Mouse (Mus musculus) brown adipose tissue, adult 24 weeks (tissue): ENCODE measurements around the gene Mitf. TPM values are rescaled to one million over a fixed set of nuclear protein-coding genes. Genes with fewer than 3 reads are reported as not detected.
A peak's percentile ranks its signal among the peaks of the same experiment; 100 is the strongest.

ENCODE experiments used
- H3K27ac ChIP-seq: fragments of 200-500 bp; replicated peaks from 2 replicates; pipeline ENCODE4 v1.5.1; 2012; ENCODE audit warnings: low read depth, mild to moderate bottlenecking, low read length
- H3K4me1 ChIP-seq: fragments of 200-500 bp; 2 replicates; pipeline ENCODE4 v1.6.1; 2012; ENCODE audit warnings: low read length, mixed read lengths; ENCODE audit not compliant: control insufficient read depth, insufficient read depth, insufficient read length
- H3K4me3 ChIP-seq: fragments of 200-500 bp; 2 replicates; pipeline ENCODE4 v1.5.1; 2012; ENCODE audit warnings: low read depth, mild to moderate bottlenecking, low read length, moderate library complexity; ENCODE audit not compliant: insufficient read depth
- polyA plus RNA-seq: library from polyadenylated mRNA; stranded (reverse); fragments of >200 nt; gene quantifications from 2 replicates; pipeline ENCODE4 v1.2.4, GENCODE M21; 2012; ENCODE audit not compliant: missing spikeins, insufficient read depth, insufficient read length

Gene Mitf
- 2.9 and 3.0 TPM in 2 replicates for polyA plus RNA-seq

DNA sequence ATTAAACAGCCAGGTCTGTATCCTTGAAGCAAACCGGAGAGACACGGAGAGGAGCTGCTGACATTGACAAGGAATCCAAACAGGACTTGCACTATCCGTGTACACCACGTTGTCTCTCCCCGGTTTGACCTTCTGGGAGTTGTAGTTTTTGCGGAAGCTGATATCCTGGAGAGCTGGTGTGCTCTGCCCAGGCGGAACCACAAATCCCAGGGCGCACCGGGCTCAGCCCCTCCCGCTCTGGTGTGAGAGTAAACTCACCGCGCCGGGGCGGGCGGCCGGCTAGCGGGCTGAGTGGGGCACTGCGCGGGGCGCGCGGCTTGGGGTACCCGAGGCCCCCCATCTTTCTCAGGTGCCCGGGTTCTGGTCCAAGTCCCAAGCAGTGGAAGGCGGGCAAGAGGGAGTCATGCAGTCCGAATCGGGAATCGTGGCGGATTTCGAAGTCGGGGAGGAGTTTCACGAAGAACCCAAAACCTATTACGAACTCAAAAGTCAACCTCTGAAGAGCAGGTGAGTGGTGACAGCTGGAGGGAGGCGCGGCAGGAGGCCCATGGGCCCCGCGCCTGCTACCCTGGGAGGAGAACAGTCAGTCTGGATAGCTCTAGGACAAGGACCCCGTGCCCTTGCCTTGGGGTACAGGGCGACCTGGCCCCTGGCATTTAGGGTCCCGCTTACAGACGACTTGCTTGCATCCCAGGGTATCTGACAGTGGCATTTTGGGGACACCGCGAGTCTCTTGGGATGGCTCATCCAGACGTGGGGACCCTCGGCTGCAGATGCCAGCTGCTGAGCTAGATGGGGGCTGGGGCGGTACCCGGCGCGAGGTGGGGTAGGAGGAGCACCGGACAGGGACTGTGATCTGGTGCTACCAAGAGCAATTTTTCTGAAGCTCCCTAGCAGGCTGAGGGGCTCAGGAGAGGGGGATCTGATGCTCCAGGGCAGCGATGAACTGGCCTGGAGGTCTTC, at the start of gene Mitf:
TSS of gene Mitf (plus strand) at position 272 of the 963 bp plus-strand sequence.
- Histone ChIP-seq H3K27ac (0 out of 2 replicates have a peak within 1 kb of the TSS, but pooled peaks have one; percentile 6), H3K4me3 (peak within 1 kb of the TSS; percentile 87), H3K4me1 (peaks cover 3% of the 10 kb centered on the region)

- Histone ChIP-seq H3K4me3 (no peak overlapping the region), H3K4me1 (no peaks in the 10 kb centered on the region), H3K27ac (no peak overlapping the region)
Observed at GRCm38 (mm10) chr6:97757361-97757760, 49.5 kb upstream of the Mitf start.

- H3K27ac ChIP-seq: no peak overlapping the region
- H3K4me1 ChIP-seq: no peaks in the 10 kb centered on the region
- H3K4me3 ChIP-seq: no peak overlapping the region
Observed at GRCm38 (mm10) chr6:97758884-97759283, 48.0 kb upstream of the Mitf start.

- no peak overlapping the region for H3K27ac ChIP-seq
- no peak overlapping the region for H3K4me3 ChIP-seq
- no peaks in the 10 kb centered on the region for H3K4me1 ChIP-seq
Observed at GRCm38 (mm10) chr6:97759301-97759700, 47.6 kb upstream of the Mitf start.

GRCm38 (mm10) chr6:97761326-97761725, 45.5 kb upstream of the Mitf start:
- Histone ChIP-seq H3K4me1 (no peaks in the 10 kb centered on the region), H3K4me3 (no peak overlapping the region), H3K27ac (no peak overlapping the region)

DNA sequence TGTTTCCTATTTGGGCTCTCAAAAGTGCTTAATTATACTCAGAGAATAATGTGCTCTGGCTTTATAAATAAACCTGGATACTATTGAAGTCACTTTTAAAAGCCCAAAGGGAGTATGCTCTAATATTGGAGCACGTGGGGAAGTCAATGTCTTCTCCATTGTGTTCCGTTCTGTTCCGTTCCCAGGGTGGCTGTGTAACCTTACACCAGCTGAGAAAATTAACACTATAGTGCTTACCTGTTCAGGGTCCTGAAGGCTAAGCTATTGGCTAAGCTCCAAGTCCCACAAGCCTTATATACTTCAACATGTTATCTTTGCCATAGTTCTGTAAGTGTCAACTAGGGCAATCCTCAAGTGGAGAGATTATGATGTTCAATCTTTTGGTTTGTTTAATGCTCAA, 42.9 kb upstream of the Mitf start:
- no peak overlapping the region for H3K4me3 ChIP-seq
- H3K4me1 ChIP-seq: no peaks in the 10 kb centered on the region
- no peak overlapping the region for H3K27ac ChIP-seq

- Histone ChIP-seq H3K4me3 (no peak overlapping the region), H3K4me1 (no peaks in the 10 kb centered on the region), H3K27ac (no peak overlapping the region)
Observed at GRCm38 (mm10) chr6:97767836-97768235, 39.0 kb upstream of the Mitf start.

GRCm38 (mm10) chr6:97769549-97769948, 37.3 kb upstream of the Mitf start:
- no peak overlapping the region for H3K4me3 ChIP-seq

DNA sequence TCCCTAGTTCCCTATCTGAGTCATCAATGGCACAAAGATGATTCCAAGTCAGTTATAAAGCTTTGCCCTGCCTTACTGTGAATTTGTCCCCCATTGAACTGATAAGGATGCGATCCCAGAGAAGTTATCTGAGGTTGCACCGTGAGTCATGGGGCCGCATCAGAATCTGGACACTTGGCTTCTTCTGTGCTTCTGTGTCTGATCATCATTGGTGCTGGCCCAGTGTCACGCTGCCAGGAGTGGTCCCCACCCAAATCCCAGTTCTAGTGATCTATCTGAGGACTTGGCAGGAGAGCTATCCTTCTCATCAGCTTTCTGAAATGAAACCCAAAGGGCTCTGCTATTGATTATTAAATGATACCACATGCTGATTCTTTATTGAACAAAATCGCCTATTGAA, 25.5 kb upstream of the Mitf start:
- Histone ChIP-seq H3K4me3 (no peak overlapping the region), H3K27ac (no peak overlapping the region), H3K4me1 (no peaks in the 10 kb centered on the region)

More at GRCm38 (mm10) chr6:97769549-97769948, 37.3 kb upstream of the Mitf start:
- Histone ChIP-seq H3K4me1 (no peaks in the 10 kb centered on the region), H3K27ac (no peak overlapping the region)

DNA sequence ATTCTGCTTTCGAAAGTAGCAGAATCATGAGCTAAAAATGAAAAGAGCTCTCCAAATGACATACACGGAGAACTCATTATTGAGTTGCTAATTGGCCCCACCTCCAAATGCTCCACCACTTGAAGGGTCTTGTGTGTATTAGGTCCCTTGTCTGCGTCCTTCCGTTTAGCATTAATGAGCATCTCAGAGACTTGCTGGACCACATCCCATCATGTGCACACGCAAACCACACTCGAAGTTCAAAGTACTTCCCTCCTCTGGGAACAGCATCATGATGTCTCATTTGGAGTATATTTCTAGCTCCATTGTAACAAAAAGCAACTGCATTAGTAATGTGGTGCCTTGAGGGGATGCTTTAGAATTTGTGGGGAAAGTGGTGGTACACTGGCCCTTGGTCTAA, 24.6 kb upstream of the Mitf start:
- Histone ChIP-seq H3K4me1 (no peaks in the 10 kb centered on the region), H3K27ac (no peak overlapping the region), H3K4me3 (no peak overlapping the region)

DNA sequence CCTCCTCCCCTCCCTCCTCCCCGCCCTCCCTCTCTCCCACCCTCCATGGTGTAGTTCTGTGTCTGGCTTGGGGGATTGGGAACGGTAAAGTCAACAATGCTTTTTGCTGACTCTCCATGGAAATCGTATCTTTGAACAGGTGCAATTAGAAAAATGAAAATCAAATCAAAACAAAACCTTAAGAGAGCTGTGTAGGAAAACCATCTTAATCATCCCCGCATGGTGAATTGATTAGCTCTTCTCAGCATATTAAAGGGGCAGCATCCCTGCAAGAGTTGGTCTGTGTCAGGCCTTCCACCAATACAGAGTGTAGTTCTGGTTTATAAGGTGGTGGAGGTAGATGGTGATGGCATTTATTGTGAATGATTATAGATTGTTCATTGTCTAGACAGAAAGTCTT, 20.0 kb upstream of the Mitf start:
- Histone ChIP-seq H3K4me1 (no peaks in the 10 kb centered on the region), H3K4me3 (no peak overlapping the region), H3K27ac (no peak overlapping the region)

DNA sequence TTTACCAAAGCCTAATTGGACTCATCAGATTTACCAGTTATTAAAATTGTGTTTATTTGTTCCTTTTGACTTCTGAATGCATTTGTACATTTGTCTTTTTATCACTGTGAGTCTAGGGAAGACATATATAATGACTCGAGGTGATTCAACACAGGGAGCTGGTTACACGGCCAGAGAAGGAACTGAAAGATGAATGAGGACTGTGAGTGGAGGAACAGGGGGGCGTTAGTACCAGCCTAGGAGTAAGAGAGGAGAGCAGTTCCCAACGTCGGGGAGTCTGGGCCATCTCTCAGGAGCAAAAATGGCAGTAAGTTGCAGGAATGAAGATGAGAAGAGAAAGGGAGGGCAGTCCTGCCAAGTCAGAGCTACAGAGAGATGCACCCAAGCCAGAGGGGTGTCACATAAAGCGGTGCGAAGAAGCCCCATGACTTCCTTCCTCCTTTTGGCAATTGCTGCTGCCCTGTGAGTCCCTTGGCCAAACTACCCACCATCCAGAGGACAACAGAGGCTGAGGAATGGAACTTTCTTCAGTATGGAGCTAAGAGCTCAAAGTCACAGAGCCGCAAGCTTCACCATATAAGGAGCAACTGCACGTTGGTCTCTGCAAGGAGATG, 18.4 kb upstream of the Mitf start:
- Histone ChIP-seq H3K27ac (no peak overlapping the region), H3K4me3 (no peak overlapping the region), H3K4me1 (no peaks in the 10 kb centered on the region)

DNA sequence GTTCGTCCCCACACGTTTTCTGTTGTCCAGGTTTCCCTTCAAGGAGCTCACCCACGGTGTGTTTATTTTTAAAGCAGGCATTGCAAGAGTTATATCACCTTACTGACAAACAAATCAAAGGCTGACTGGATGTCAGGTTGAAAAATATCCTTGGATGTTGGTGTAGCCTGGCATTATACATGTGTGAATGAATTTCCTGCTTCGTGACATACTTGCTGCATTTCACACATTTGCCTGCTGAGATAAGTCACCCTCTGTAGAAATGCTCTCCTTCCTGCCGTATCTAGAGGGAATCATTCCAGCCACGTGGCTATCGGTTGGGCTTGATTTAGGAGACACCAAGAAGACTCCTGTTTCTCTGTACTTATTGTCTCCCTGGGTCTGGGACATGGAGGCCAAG, 17.2 kb upstream of the Mitf start:
- H3K4me3 ChIP-seq: no peak overlapping the region
- H3K4me1 ChIP-seq: no peaks in the 10 kb centered on the region

DNA sequence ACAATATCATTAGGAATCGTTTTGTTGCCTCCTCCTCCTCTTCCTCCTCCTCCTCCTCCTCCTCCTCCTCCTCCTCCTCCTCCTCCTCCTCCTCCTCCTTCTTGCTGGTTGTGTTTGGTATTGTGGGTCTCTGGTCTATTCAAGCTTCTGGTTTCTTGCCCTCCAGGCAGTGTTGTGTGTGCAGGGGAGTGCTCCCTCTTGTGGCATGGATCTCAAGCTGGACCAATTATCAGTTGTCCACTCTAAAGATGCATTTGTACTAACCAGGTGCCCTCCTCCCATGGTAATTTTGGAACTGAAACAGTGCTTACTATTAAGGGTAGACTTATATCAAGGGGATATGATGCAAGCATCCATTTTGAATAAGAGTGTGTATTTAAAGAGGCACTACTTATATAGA, 14.7 kb upstream of the Mitf start:
- Histone ChIP-seq H3K4me1 (no peaks in the 10 kb centered on the region), H3K27ac (no peak overlapping the region), H3K4me3 (no peak overlapping the region)

More for the DNA sequence above, 17.2 kb upstream of the Mitf start:
- H3K27ac ChIP-seq: no peak overlapping the region

DNA sequence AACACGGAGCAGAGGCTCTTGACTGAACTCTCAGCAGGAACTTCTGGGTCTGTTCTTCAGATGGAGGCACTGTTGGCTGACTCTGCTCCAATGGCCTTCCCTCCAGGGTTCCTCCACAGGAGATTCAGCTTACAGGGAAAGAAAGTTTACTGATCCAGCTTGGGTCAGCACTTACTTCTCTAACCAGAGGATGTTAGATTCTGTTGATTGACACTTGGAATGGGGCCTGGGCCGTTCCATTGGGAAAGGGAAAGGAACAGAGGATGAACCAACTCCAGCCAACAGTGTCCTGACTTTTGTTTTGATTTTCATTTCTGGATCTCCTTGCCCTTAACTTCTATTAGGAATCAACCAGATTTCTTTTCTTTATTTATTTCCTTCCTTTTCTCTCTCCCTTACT, 11.7 kb upstream of the Mitf start:
- Histone ChIP-seq H3K4me1 (no peaks in the 10 kb centered on the region), H3K4me3 (no peak overlapping the region)

More for the DNA sequence above, 11.7 kb upstream of the Mitf start:
- H3K27ac ChIP-seq: no peak overlapping the region
